Mouse (Mus musculus) bone marrow macrophage, adult 2 months (primary cell): ENCODE data around the gene Selenbp1.

Experiments used
- CTCF ChIP-seq: IDR thresholded peaks from 2 replicates; pipeline ENCODE4 v1.5.1; 2012; ENCODE audit warnings: low read depth, mild to moderate bottlenecking, low read length, moderate library complexity
- POLR2A ChIP-seq: IDR thresholded peaks from 2 replicates; pipeline ENCODE4 v1.6.1; 2012; ENCODE audit warnings: mild to moderate bottlenecking, low read depth, low read length, borderline replicate concordance

DNA sequence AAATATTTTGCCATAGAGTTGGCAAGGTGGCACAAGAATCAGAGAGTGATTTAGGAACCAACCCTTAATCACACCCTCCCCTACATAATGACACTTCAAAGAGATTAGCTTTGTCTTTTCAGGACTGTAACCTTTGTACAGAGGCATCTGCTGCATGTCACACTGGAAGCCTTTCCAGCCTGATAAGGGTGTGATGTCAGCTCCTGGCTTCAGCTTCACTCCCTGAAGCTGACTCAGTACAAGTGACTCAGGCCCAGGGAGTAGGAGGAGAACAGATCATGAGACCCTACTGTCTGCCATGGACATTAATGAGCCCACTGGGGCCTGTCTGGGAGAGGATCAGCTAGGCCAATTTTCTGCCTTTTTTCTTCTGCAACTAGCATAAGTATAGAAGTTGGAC is 54.7 kb downstream of the Selenbp1 start:
- TF ChIP-seq CTCF (no peak), POLR2A (no peak)
